Mouse (Mus musculus) intestine, postnatal 0 days (tissue): ENCODE measurements around the gene Fam20a. TPM values are rescaled to one million over a fixed set of nuclear protein-coding genes. Genes with fewer than 3 reads are reported as not detected.

Source experiments
- ATAC-seq: fragments of 200-750 bp; cut with Nextera tagmentation; 2 replicates; pipeline ENCODE4 v1.8.0; 2017; ENCODE audit warnings: mild to moderate bottlenecking, moderate TSS enrichment, moderate library complexity
- H3K27ac ChIP-seq: fragments of 300-500 bp; sonication (generic); 2 replicates; pipeline ENCODE4 v1.5.1; 2014; ENCODE audit warnings: mild to moderate bottlenecking, low read depth, low read length, moderate library complexity
- H3K27me3 ChIP-seq: fragments of 300-500 bp; sonication (generic); replicated peaks from 2 replicates; pipeline ENCODE4 v1.6.1; 2014; ENCODE audit warnings: low read length, mixed read lengths; ENCODE audit not compliant: control insufficient read depth, insufficient read depth
- H3K36me3 ChIP-seq: fragments of 300-500 bp; sonication (generic); 2 replicates; pipeline ENCODE4 v1.6.1; 2014; ENCODE audit warnings: mild to moderate bottlenecking, moderate library complexity; ENCODE audit not compliant: control insufficient read depth, insufficient read depth
- H3K4me1 ChIP-seq: fragments of 300-500 bp; sonication (generic); replicated peaks from 2 replicates; pipeline ENCODE4 v1.6.1; 2014; ENCODE audit warnings: antibody characterized with exemption, low read length, mixed read lengths; ENCODE audit not compliant: control insufficient read depth, insufficient read depth
- H3K4me2 ChIP-seq: fragments of 300-500 bp; sonication (generic); replicated peaks from 2 replicates; pipeline ENCODE4 v1.6.1; 2014; ENCODE audit warnings: low read depth, mild to moderate bottlenecking, moderate library complexity
- H3K4me3 ChIP-seq: fragments of 300-500 bp; sonication (generic); 2 replicates; pipeline ENCODE4 v1.5.1; 2014; ENCODE audit warnings: low read depth, low read length
- H3K9ac ChIP-seq: fragments of 300-500 bp; sonication (generic); 2 replicates; pipeline ENCODE4 v1.6.1; 2014; ENCODE audit warnings: mild to moderate bottlenecking, low read depth, low read length
- H3K9me3 ChIP-seq: fragments of 300-500 bp; sonication (generic); 2 replicates; pipeline ENCODE4 v1.6.1; 2016; ENCODE audit warnings: mixed run types; ENCODE audit not compliant: control insufficient read depth
- CTCF ChIP-seq: sonication (generic); IDR thresholded peaks from 2 replicates; pipeline ENCODE4 v1.5.1; 2016; ENCODE audit warnings: low read depth, mild to moderate bottlenecking, control low read depth, antibody characterized with exemption, moderate library complexity
- WGBS: fragments of 180-500 bp; shearing (Covaris S2); extraction: QIAGEN DNeasy Blood & Tissue Kit; methylation state at CpG from one replicate; pipeline ENCODE4 v1.1.7; 2014; 5-methylcytosine and 5-hydroxymethylcytosine counted together
- polyA plus RNA-seq: library from polyadenylated mRNA; unstranded; fragments of >200 nt; fragmentation: Nextera tagmentation; extraction: Ambion mirVana; gene quantifications from 2 replicates; pipeline ENCODE4 v1.2.1, GENCODE M21; 2015

Gene Fam20a
- polyA plus RNA-seq, 1 experiment from 2014 or later: 2.5 TPM

- H3K4me3 ChIP-seq: no peak overlapping the region
- no peak overlapping the region for H3K9ac ChIP-seq
- no peak for TF ChIP-seq CTCF
- H3K27me3 ChIP-seq: no peaks in the 10 kb centered on the region
- H3K4me2 ChIP-seq: no peak overlapping the region
- H3K4me1 ChIP-seq: no peaks in the 10 kb centered on the region
- 61% methylated on average over 12 of the region's 12 CpGs for WGBS
- no peaks in the 10 kb centered on the region; the same call in 1 of the 2 replicates for H3K36me3 ChIP-seq
- H3K27ac ChIP-seq: no peak overlapping the region
- no peaks in the 10 kb centered on the region for H3K9me3 ChIP-seq
- ATAC-seq: no peak
Observed at GRCm38 (mm10) chr11:109676621-109677373, 45.3 kb downstream of the Fam20a start.

GRCm38 (mm10) chr11:109675771-109676170, 46.3 kb downstream of the Fam20a start:
- no peaks in the 10 kb centered on the region for H3K9me3 ChIP-seq
- H3K4me1 ChIP-seq: no peaks in the 10 kb centered on the region
- no peak overlapping the region for H3K27ac ChIP-seq
- no peak for ATAC-seq
- no peaks in the 10 kb centered on the region for H3K27me3 ChIP-seq
- no peak overlapping the region for H3K4me2 ChIP-seq
- no peak for TF ChIP-seq CTCF
- peaks cover 2% of the 10 kb centered on the region; the same call in 1 of the 2 replicates for H3K36me3 ChIP-seq
- 89% methylated on average over 9 of the region's 9 CpGs for WGBS
- no peak overlapping the region for H3K9ac ChIP-seq
- H3K4me3 ChIP-seq: no peak overlapping the region

GRCm38 (mm10) chr11:109675208-109675607, 46.9 kb downstream of the Fam20a start:
- WGBS: 83% methylated on average over 3 of the region's 3 CpGs
- no peak for TF ChIP-seq CTCF
- H3K9me3 ChIP-seq: no peaks in the 10 kb centered on the region
- H3K9ac ChIP-seq: no peak overlapping the region
- H3K4me1 ChIP-seq: no peaks in the 10 kb centered on the region
- H3K36me3 ChIP-seq: peaks cover 7% of the 10 kb centered on the region; the same call in 1 of the 2 replicates
- no peak overlapping the region for H3K27ac ChIP-seq
- H3K4me2 ChIP-seq: no peak overlapping the region
- ATAC-seq: no peak
- no peak overlapping the region for H3K4me3 ChIP-seq
- no peaks in the 10 kb centered on the region for H3K27me3 ChIP-seq

GRCm38 (mm10) chr11:109674542-109674941, 47.5 kb downstream of the Fam20a start:
- Histone ChIP-seq H3K27ac (no peak overlapping the region), H3K4me1 (no peaks in the 10 kb centered on the region), H3K36me3 (peaks cover 13% of the 10 kb centered on the region), H3K9me3 (no peaks in the 10 kb centered on the region), H3K27me3 (no peaks in the 10 kb centered on the region), H3K4me3 (no peak overlapping the region), H3K9ac (no peak overlapping the region), H3K4me2 (no peak overlapping the region)
- peak; percentile 23 for TF ChIP-seq CTCF
- no peak for ATAC-seq
- WGBS: 81% methylated on average over 11 of the region's 11 CpGs

GRCm38 (mm10) chr11:109673741-109674140, 48.3 kb downstream of the Fam20a start:
- Histone ChIP-seq H3K27me3 (no peaks in the 10 kb centered on the region), H3K4me3 (no peak overlapping the region), H3K9ac (no peak overlapping the region), H3K4me1 (no peaks in the 10 kb centered on the region), H3K4me2 (no peak overlapping the region), H3K9me3 (no peaks in the 10 kb centered on the region), H3K27ac (no peak overlapping the region), H3K36me3 (peaks cover 14% of the 10 kb centered on the region)
- TF ChIP-seq CTCF: no peak
- ATAC-seq: no peak
- WGBS: 89% methylated on average over 7 of the region's 7 CpGs

GRCm38 (mm10) chr11:109672881-109673739, 49.0 kb downstream of the Fam20a start:
- no peak for ATAC-seq

More at GRCm38 (mm10) chr11:109672881-109673739, 49.0 kb downstream of the Fam20a start:
- Histone ChIP-seq H3K4me3 (no peak overlapping the region), H3K27ac (no peak overlapping the region), H3K9ac (no peak overlapping the region), H3K36me3 (peaks cover 20% of the 10 kb centered on the region), H3K9me3 (no peaks in the 10 kb centered on the region), H3K4me2 (no peak overlapping the region), H3K27me3 (no peaks in the 10 kb centered on the region), H3K4me1 (no peaks in the 10 kb centered on the region)
- 67% methylated on average over 21 of the region's 21 CpGs for WGBS
- TF ChIP-seq CTCF: no peak
